9 mouse cellular contexts compared by ENCODE assay signal in the genomic region with DNA sequence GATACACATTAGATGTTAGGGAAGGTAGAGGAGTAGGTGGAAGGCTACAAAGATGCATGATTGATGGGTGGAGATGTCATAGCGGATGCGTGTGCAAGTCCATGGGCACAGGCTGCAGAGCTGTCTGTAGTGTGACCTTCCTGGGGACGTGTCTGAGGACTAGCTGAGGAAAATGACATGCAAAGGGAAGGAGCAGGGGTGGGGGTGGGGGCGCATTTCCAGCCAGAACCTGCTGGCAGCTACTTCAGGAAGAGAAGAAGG. TPM values are rescaled to one million over a fixed set of nuclear protein-coding genes. Genes with fewer than 3 reads are reported as not detected.
DNase-seq lines count a peak whose midpoint lies in the region; ATAC-seq and TF ChIP-seq lines count a peak whose summit lies in the region.
"Had no signal": no experiment of that assay in that cellular context is flagged by ENCODE, and none has a peak within 500 bp of the region (broad histone marks: within the 10 kb centered on the region; RNA-seq: fewer than 3 reads in every experiment).

No protein-coding gene starts in this region.

- H3K27me3 ChIP-seq in stomach, embryonic 14.5 days (ENCODE audit: control insufficient read depth, insufficient read depth, low read length) = no peaks in the 10 kb centered on the region; the same call in 1 of the 2 replicates
- H3K27me3 ChIP-seq in stomach, postnatal 0 days (ENCODE audit: control insufficient read depth, insufficient read depth, low read length) = no peaks in the 10 kb centered on the region
- H3K27me3 ChIP-seq in hindbrain, embryonic 10.5 days (ENCODE audit: insufficient read depth, poor library complexity, severe bottlenecking) = peaks cover 22% of the 10 kb centered on the region
- peaks cover 26% of the 10 kb centered on the region for H3K27me3 ChIP-seq in midbrain, embryonic 10.5 days (ENCODE audit: low read depth, poor library complexity, severe bottlenecking)
- H3K27me3 ChIP-seq: Patski had no signal

- H3K9ac ChIP-seq in stomach, embryonic 14.5 days (replicated peaks; ENCODE audit: low read depth, low read length) = no peak overlapping the region
- H3K9ac ChIP-seq in stomach, postnatal 0 days (ENCODE audit: low read length) = no peak overlapping the region

- TF ChIP-seq CTCF in stomach, postnatal 0 days (IDR thresholded peaks at IDR 0.05; ENCODE audit: low read depth) = no peak

- H3K9me3 ChIP-seq in stomach, embryonic 14.5 days (ENCODE audit: control insufficient read depth, low read depth, low read length) = no peaks in the 10 kb centered on the region
- no peaks in the 10 kb centered on the region for H3K9me3 ChIP-seq in stomach, postnatal 0 days (ENCODE audit: control insufficient read depth, low read length)
- no peaks in the 10 kb centered on the region for H3K9me3 ChIP-seq in hindbrain, embryonic 10.5 days
- no peaks in the 10 kb centered on the region for H3K9me3 ChIP-seq in midbrain, embryonic 10.5 days (replicated peaks)

- H3K4me2 ChIP-seq in stomach, embryonic 14.5 days (replicated peaks; ENCODE audit: low read depth, low read length) = no peak overlapping the region
- no peak overlapping the region for H3K4me2 ChIP-seq in stomach, postnatal 0 days (replicated peaks; ENCODE audit: low read depth)

- 43% methylated on average over 4 of the region's 4 CpGs for WGBS in stomach, embryonic 14.5 days
- WGBS in stomach, postnatal 0 days = 55% methylated on average over 4 of the region's 4 CpGs
- WGBS in hindbrain, embryonic 10.5 days = 61% methylated on average over 4 of the region's 4 CpGs
- WGBS in midbrain, embryonic 10.5 days = 64% methylated on average over 4 of the region's 4 CpGs

- no peak overlapping the region for H3K4me3 ChIP-seq in stomach, embryonic 14.5 days (ENCODE audit: low read depth, low read length)
- H3K4me3 ChIP-seq in stomach, postnatal 0 days (ENCODE audit: low read depth, low read length) = no peak overlapping the region
- H3K4me3 ChIP-seq in hindbrain, embryonic 10.5 days = 0 out of 2 replicates have a peak overlapping the region, but pooled peaks have one; percentile 27
- peak overlapping the region; percentile 31; the same call in 1 of the 2 replicates for H3K4me3 ChIP-seq in midbrain, embryonic 10.5 days

- peaks cover 14% of the 10 kb centered on the region for H3K36me3 ChIP-seq in stomach, embryonic 14.5 days (ENCODE audit: control insufficient read depth, insufficient read depth, low read length)
- peaks cover 5% of the 10 kb centered on the region; the same call in 1 of the 2 replicates for H3K36me3 ChIP-seq in stomach, postnatal 0 days (ENCODE audit: control insufficient read depth, insufficient read depth, low read length)
- peaks cover 30% of the 10 kb centered on the region for H3K36me3 ChIP-seq in hindbrain, embryonic 10.5 days
- peaks cover 29% of the 10 kb centered on the region for H3K36me3 ChIP-seq in midbrain, embryonic 10.5 days

- H3K27ac ChIP-seq in stomach, embryonic 14.5 days (ENCODE audit: low read length) = no peak overlapping the region
- H3K27ac ChIP-seq in stomach, postnatal 0 days (replicated peaks) = no peak overlapping the region
- no peak overlapping the region for H3K27ac ChIP-seq in hindbrain, embryonic 10.5 days
- H3K27ac ChIP-seq in midbrain, embryonic 10.5 days (replicated peaks) = peak overlapping the region; percentile 55; the same call in 1 of the 2 replicates

- TF ChIP-seq EP300 in stomach, postnatal 0 days (optimal IDR thresholded peaks at IDR 0.05) = no peak

- H3K4me1 ChIP-seq in stomach, embryonic 14.5 days (ENCODE audit: control insufficient read depth, insufficient read depth, low read length) = no peaks in the 10 kb centered on the region
- H3K4me1 ChIP-seq in stomach, postnatal 0 days (replicated peaks; ENCODE audit: control insufficient read depth, insufficient read depth) = no peaks in the 10 kb centered on the region
- H3K4me1 ChIP-seq in hindbrain, embryonic 10.5 days (replicated peaks) = peaks cover 34% of the 10 kb centered on the region
- peaks cover 41% of the 10 kb centered on the region for H3K4me1 ChIP-seq in midbrain, embryonic 10.5 days

- no peak for DNase-seq in stomach, postnatal 0 days (ENCODE audit: low spot score)
- no peak for DNase-seq in hindbrain, embryonic 10.5 days (ENCODE audit: low spot score)
- no peak for DNase-seq in midbrain, embryonic 10.5 days (ENCODE audit: low spot score)
- no peak for DNase-seq in urinary bladder, postnatal 10 days (ENCODE audit: low spot score)
- no peak for DNase-seq in adrenal gland, adult 18-20 months (ENCODE audit: low spot score in 2 of 2)
- no peak for DNase-seq in kidney, postnatal 4 days
- no peak for DNase-seq in yolk sac, embryonic 10.5 days (ENCODE audit: low spot score)

- peak; percentile 15; the same call in 1 of the 2 replicates for ATAC-seq in stomach, embryonic 14.5 days (ENCODE audit: insufficient number of reproducible peaks, insufficient read depth, low FRiP score, low read depth)
- no peak for ATAC-seq in stomach, postnatal 0 days (ENCODE audit: low FRiP score, low TSS enrichment)
- ATAC-seq: Patski had no signal

RNA-seq across cellular contexts. Expression of a gene that starts 16.3 kb away (rescaled TPM):
- polyA plus RNA-seq in stomach, embryonic 14.5 days (2014; fragmentation: Nextera tagmentation; extraction: Ambion mirVana) = 213 and 240 TPM in 2 replicates
- 148 TPM in 2 replicates for polyA plus RNA-seq in stomach, postnatal 0 days (2015; fragmentation: Nextera tagmentation; extraction: Ambion mirVana)
- polyA plus RNA-seq in hindbrain, embryonic 10.5 days (2016; fragmentation: Nextera tagmentation; extraction: Ambion mirVana) = 322 and 331 TPM in 2 replicates
- 319 and 355 TPM in 2 replicates for polyA plus RNA-seq in midbrain, embryonic 10.5 days (2016; fragmentation: Nextera tagmentation; extraction: Ambion mirVana)
- 100 to 1,000 TPM; 255 to 265 TPM for total RNA-seq in adrenal gland, adult 18-20 months (2021)

RNA-seq across cellular contexts. Expression of a gene that starts 28.9 kb away (rescaled TPM):
- polyA plus RNA-seq in stomach, embryonic 14.5 days (2014; fragmentation: Nextera tagmentation; extraction: Ambion mirVana) = 419 and 443 TPM in 2 replicates
- 636 and 675 TPM in 2 replicates for polyA plus RNA-seq in stomach, postnatal 0 days (2015; fragmentation: Nextera tagmentation; extraction: Ambion mirVana)
- polyA plus RNA-seq in hindbrain, embryonic 10.5 days (2016; fragmentation: Nextera tagmentation; extraction: Ambion mirVana) = 117 and 129 TPM in 2 replicates
- 112 and 114 TPM in 2 replicates for polyA plus RNA-seq in midbrain, embryonic 10.5 days (2016; fragmentation: Nextera tagmentation; extraction: Ambion mirVana)
- 100 to 1,000 TPM; 317 to 349 TPM for total RNA-seq in adrenal gland, adult 18-20 months (2021)

RNA-seq across cellular contexts. Expression of a gene that starts 44.3 kb away (rescaled TPM):
- polyA plus RNA-seq in stomach, embryonic 14.5 days (2014; fragmentation: Nextera tagmentation; extraction: Ambion mirVana) = 41.9 and 54.3 TPM in 2 replicates
- 69.9 and 71.5 TPM in 2 replicates for polyA plus RNA-seq in stomach, postnatal 0 days (2015; fragmentation: Nextera tagmentation; extraction: Ambion mirVana)
- polyA plus RNA-seq in hindbrain, embryonic 10.5 days (2016; fragmentation: Nextera tagmentation; extraction: Ambion mirVana) = 40.1 and 47.2 TPM in 2 replicates
- polyA plus RNA-seq in midbrain, embryonic 10.5 days (2016; fragmentation: Nextera tagmentation; extraction: Ambion mirVana) = 41.6 and 48.9 TPM in 2 replicates
- 100 to 1,000 TPM; 289 to 343 TPM for total RNA-seq in adrenal gland, adult 18-20 months (2021)

Comparison
In these comparisons a context has a peak if more than half of its experiments do, and no peak if none do; other contexts are left out.
1. H3K4me3 ChIP-seq: peak in hindbrain, embryonic 10.5 days (single experiment) and midbrain, embryonic 10.5 days (single experiment); none in stomach, embryonic 14.5 days (single experiment) and stomach, postnatal 0 days (single experiment).